Mouse (Mus musculus): ENCODE data around the gene Olfr1051.
"Not testable (repeated sequence)": the region's sequence is repeated elsewhere in the genome, so short reads cannot be mapped to it uniquely, and the experiment has no call there.

The Olfr1051 gene

DNA sequence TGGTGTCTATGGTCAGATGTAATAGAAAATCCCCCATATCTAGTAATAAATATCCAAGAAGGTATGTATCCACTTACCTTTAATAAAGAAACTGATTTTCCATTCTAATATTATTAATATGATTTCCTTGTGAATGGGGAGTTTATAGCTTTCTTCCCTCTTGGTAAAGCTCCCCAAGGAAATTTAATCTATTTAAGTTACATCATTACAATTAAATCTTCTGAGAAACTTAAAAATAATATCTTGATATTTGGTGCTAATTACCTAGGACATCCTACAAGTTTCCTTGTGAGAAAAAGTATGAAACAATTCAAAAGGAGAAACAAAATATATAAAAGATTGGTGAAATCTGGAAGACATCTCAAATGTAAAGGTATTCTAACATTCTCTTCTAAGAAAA is at the start of gene Olfr1051:
Olfr1051 (minus strand) TSS at position 101 of the 400 bp plus-strand sequence.
- DNase-seq (ENCODE audit: inconsistent ontology term), result not testable (repeated sequence)

DNA sequence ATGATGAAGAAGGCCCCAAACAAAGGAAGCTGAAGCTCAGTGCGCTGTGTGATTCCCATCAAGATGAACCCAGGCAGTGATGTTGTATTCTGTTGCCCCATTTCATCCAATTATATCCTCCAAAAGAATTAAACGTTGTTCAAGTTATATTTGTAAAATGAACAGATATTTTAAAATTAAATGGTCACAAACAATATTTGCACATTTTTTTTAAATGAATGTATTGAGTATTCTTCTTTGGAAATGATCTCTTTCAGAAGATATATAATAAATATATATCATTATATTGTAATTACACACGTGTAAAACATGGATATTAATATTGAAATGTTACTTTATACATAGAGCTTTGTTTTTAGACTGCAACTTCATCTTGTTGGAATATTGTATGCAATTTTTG is 36.3 kb upstream of the Olfr1051 start, which contains the start of gene Olfr1053:
Olfr1053 (minus strand) TSS at position 101 of the 400 bp plus-strand sequence.
- no peak for DNase-seq (ENCODE audit: inconsistent ontology term)

DNA sequence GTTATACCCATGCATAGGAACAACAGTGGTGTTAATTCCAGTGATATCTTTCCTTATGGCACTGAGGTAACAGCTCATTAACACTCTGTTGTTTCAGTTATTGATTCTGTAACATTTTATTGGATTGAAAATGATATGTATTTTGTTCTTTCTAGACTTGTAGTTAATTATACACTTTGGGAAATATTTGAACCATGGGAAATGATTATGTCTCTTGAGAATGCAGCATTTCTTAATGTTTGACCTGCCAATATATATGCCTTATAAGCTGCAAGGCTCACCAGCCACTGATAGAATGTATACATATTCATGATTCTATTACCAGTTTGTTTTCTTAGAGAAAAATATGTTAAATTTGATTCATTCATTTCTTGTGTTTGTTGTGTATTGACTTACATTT is 13.3 kb upstream of the Olfr1051 start, which contains the start of gene Olfr1052:
Olfr1052 (plus strand) TSS at position 301 of the 400 bp plus-strand sequence.
- DNase-seq (ENCODE audit: inconsistent ontology term), result no peak

DNA sequence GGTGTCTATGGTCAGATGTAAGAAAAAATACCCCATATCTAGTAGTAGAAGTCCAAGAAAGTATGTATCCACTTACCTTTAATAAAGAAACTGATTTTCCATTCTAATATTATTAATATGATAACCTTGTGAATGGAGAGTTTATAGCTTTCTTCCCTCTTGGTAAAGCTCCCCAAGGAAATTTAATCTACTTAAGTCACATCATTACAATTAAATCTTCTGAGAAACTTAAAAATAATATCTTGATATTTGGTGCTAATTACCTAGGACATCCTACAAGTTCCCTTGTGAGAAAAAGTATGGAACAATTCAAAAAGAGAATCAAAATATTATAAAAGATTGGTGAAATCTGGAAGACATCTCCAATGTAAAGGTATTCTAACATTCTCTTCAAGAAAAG is 20.7 kb downstream of the Olfr1051 start, which contains the start of gene Olfr1049:
Olfr1049 (minus strand) TSS at position 101 of the 400 bp plus-strand sequence.
- DNase-seq (ENCODE audit: inconsistent ontology term), result not testable (repeated sequence)

DNA sequence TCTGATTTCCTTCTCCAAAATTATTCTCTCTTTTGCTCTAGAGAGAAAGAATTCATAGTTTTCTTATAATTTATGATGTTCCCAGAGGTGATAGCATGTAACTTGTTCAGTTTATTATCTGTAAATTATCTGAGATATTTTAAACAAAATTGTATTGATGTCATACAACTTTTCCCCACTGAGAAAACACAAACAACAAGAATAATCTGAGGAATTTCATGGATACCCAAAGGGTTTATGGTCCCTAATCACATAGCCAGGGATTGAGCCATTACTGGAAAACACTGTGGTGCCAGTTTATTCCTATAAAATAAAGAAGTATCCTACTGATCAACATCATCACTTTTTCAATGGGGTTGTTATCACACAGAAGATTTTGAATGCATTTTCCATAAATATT is 38.7 kb downstream of the Olfr1051 start, which contains the start of gene Olfr1048:
Olfr1048 (minus strand) TSS at position 101 of the 400 bp plus-strand sequence.
- no peak for DNase-seq (ENCODE audit: inconsistent ontology term)

DNA sequence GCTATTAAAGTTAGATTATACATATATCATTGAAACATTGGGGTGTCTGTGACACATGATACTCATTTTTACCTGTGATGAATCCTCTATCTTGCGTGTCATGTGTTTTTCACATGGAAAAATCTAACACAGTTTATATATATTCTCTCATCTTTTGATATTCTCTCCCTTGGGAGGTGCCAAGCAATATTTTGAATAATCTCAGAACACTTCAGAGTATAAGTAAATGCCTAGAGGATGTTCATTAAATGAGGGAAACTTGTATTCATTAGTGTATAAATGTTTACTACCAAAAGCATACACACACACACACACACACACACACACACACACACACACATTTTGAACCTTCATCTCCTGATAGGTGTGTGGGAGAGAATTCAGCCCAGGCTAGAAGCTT is 47.6 kb downstream of the Olfr1051 start, which contains the start of gene Olfr1047:
Olfr1047 (minus strand) TSS at position 101 of the 400 bp plus-strand sequence.
- DNase-seq (ENCODE audit: inconsistent ontology term), result no peak

All from Muller cell, postnatal 12 days (primary cell).